Comparison of ENCODE assay signal across 21 mouse cellular contexts in genomic region chr8:115897086-115897485, GRCm38 (mm10).
DNase-seq lines count a peak whose midpoint lies in the region; ATAC-seq and TF ChIP-seq lines count a peak whose summit lies in the region.
"Had no signal": no experiment of that assay in that cellular context is flagged by ENCODE, and none has a peak within 500 bp of the region (broad histone marks: within the 10 kb centered on the region; RNA-seq: fewer than 3 reads in every experiment).

No protein-coding gene starts in this region.

- H3K27me3 ChIP-seq in kidney, adult 2 months (replicated peaks; ENCODE audit: control insufficient read depth, insufficient read depth, low read length) = no peaks in the 10 kb centered on the region
- no peaks in the 10 kb centered on the region for H3K27me3 ChIP-seq in kidney, embryonic 15.5 days
- H3K27me3 ChIP-seq in lung, postnatal 0 days (replicated peaks; ENCODE audit: insufficient read depth, low read length) = no peaks in the 10 kb centered on the region
- H3K27me3 ChIP-seq: embryonic facial prominence, embryonic 12.5 days; forebrain, embryonic 12.5 days; heart, embryonic 15.5 days; hindbrain, embryonic 15.5 days had no signal

- no peak for TF ChIP-seq EP300 in lung, postnatal 0 days (IDR thresholded peaks at IDR 0.05)

- no peak for TF ChIP-seq POLR2A in kidney, adult 2 months (IDR thresholded peaks at IDR 0.05; ENCODE audit: low read depth, low read length)
- TF ChIP-seq POLR2A in lung, adult 2 months (IDR thresholded peaks at IDR 0.05; ENCODE audit: borderline replicate concordance, extremely low read depth, low read depth, low read length) = no peak
- TF ChIP-seq POLR2A in embryonic fibroblast, embryonic 13.5 days (IDR thresholded peaks at IDR 0.05; ENCODE audit: low read depth, low read length) = no peak

- DNase-seq in kidney, adult 2 months = peak; percentile 29
- DNase-seq in kidney, postnatal 14 days = peak; percentile 39
- DNase-seq in kidney, adult 18-20 months = no peak
- no peak for DNase-seq in lung, postnatal 0 days (ENCODE audit: low spot score)
- no peak for DNase-seq in lung, adult 2 months
- no peak for DNase-seq in B cell, adult 2 months
- DNase-seq: adrenal gland, postnatal 14 days; cerebellum, adult 11-12 months; cerebellum, adult 9-10 months; cerebellum, postnatal 25 days; gastrocnemius, postnatal 10 days had no signal

- H3K4me1 ChIP-seq in kidney, adult 2 months (ENCODE audit: control insufficient read depth, insufficient read depth, low read length) = no peaks in the 10 kb centered on the region
- H3K4me1 ChIP-seq in kidney, embryonic 15.5 days = peaks cover 3% of the 10 kb centered on the region; the same call in 1 of the 2 replicates
- no peaks in the 10 kb centered on the region for H3K4me1 ChIP-seq in lung, postnatal 0 days (ENCODE audit: insufficient read depth, low read depth, low read length)
- H3K4me1 ChIP-seq in lung, adult 2 months (ENCODE audit: control insufficient read depth, insufficient read depth, low read length) = no peaks in the 10 kb centered on the region
- no peaks in the 10 kb centered on the region for H3K4me1 ChIP-seq in embryonic fibroblast, embryonic 13.5 days (ENCODE audit: control insufficient read depth, insufficient read depth, low read length)
- H3K4me1 ChIP-seq: embryonic facial prominence, embryonic 12.5 days; forebrain, embryonic 12.5 days; heart, embryonic 15.5 days; hindbrain, embryonic 10.5 days; hindbrain, embryonic 15.5 days had no signal

- H3K4me2 ChIP-seq in kidney, embryonic 15.5 days = no peak overlapping the region
- H3K4me2 ChIP-seq in lung, postnatal 0 days (replicated peaks; ENCODE audit: low read depth, low read length) = no peak overlapping the region
- H3K4me2 ChIP-seq: embryonic facial prominence, embryonic 12.5 days; forebrain, embryonic 12.5 days; heart, embryonic 11.5 days; heart, embryonic 15.5 days; hindbrain, embryonic 15.5 days had no signal

- no peak overlapping the region for H3K27ac ChIP-seq in kidney, adult 2 months (ENCODE audit: insufficient read depth, low read depth, low read length)
- H3K27ac ChIP-seq in kidney, embryonic 15.5 days = no peak overlapping the region
- peak overlapping the region; percentile 14 for H3K27ac ChIP-seq in lung, postnatal 0 days (ENCODE audit: low read length)
- H3K27ac ChIP-seq in embryonic fibroblast, embryonic 13.5 days (ENCODE audit: insufficient read depth, low read length) = peak overlapping the region; percentile 78
- H3K27ac ChIP-seq: embryonic facial prominence, embryonic 12.5 days; forebrain, embryonic 12.5 days; heart, adult 2 months; heart, embryonic 15.5 days; hindbrain, embryonic 10.5 days; hindbrain, embryonic 15.5 days had no signal

- no peak for ATAC-seq in kidney, embryonic 15.5 days (replicated peaks; ENCODE audit: low FRiP score)
- ATAC-seq in lung, postnatal 0 days = no peak
- ATAC-seq: forebrain, embryonic 16.5 days had no signal

- H3K9me3 ChIP-seq in kidney, embryonic 15.5 days (replicated peaks) = no peaks in the 10 kb centered on the region
- no peaks in the 10 kb centered on the region for H3K9me3 ChIP-seq in lung, postnatal 0 days (ENCODE audit: low read length)
- H3K9me3 ChIP-seq: embryonic facial prominence, embryonic 12.5 days; forebrain, embryonic 12.5 days; hindbrain, embryonic 10.5 days; hindbrain, embryonic 15.5 days had no signal

- H3K4me3 ChIP-seq in kidney, adult 2 months (ENCODE audit: insufficient read depth, low read depth, low read length) = no peak overlapping the region
- no peak overlapping the region for H3K4me3 ChIP-seq in kidney, embryonic 15.5 days (replicated peaks)
- H3K4me3 ChIP-seq in lung, postnatal 0 days (ENCODE audit: low read depth, low read length) = no peak overlapping the region
- no peak overlapping the region for H3K4me3 ChIP-seq in lung, adult 2 months (replicated peaks; ENCODE audit: extremely low read depth, low read depth, low read length)
- no peak overlapping the region for H3K4me3 ChIP-seq in embryonic fibroblast, embryonic 13.5 days (ENCODE audit: insufficient read depth, low read length)
- H3K4me3 ChIP-seq: embryonic facial prominence, embryonic 12.5 days; forebrain, embryonic 12.5 days; heart, adult 2 months; heart, embryonic 15.5 days; hindbrain, embryonic 10.5 days; hindbrain, embryonic 15.5 days had no signal

- WGBS in kidney, adult 2 months = 43% methylated on average over 4 of the region's 4 CpGs
- 66% methylated on average over 4 of the region's 4 CpGs for WGBS in kidney, embryonic 15.5 days
- WGBS in lung, postnatal 0 days = 73% methylated on average over 4 of the region's 4 CpGs
- WGBS in lung, adult 2 months = 82% methylated on average over 4 of the region's 4 CpGs

- no peak for TF ChIP-seq CTCF in kidney, adult 2 months (conservative IDR thresholded peaks at IDR 0.05; ENCODE audit: insufficient read depth, insufficient read length, low read depth, low read length)
- no peak for TF ChIP-seq CTCF in lung, postnatal 0 days (IDR thresholded peaks at IDR 0.05)
- no peak for TF ChIP-seq CTCF in lung, adult 2 months (IDR thresholded peaks at IDR 0.05; ENCODE audit: insufficient read depth, low read length)
- no peak for TF ChIP-seq CTCF in embryonic fibroblast, embryonic 13.5 days (IDR thresholded peaks at IDR 0.05; ENCODE audit: borderline replicate concordance, insufficient read depth, low read length)

- H3K36me3 ChIP-seq in kidney, adult 2 months (ENCODE audit: control insufficient read depth, insufficient read depth, low read length) = no peaks in the 10 kb centered on the region
- no peaks in the 10 kb centered on the region for H3K36me3 ChIP-seq in kidney, embryonic 15.5 days
- no peaks in the 10 kb centered on the region for H3K36me3 ChIP-seq in lung, postnatal 0 days (ENCODE audit: insufficient read depth, low read length)
- H3K36me3 ChIP-seq: embryonic facial prominence, embryonic 12.5 days; forebrain, embryonic 12.5 days; heart, embryonic 15.5 days; hindbrain, embryonic 10.5 days; hindbrain, embryonic 15.5 days had no signal

- no peak overlapping the region for H3K9ac ChIP-seq in kidney, embryonic 15.5 days
- H3K9ac ChIP-seq in lung, postnatal 0 days (replicated peaks; ENCODE audit: low read depth) = no peak overlapping the region
- H3K9ac ChIP-seq: embryonic facial prominence, embryonic 12.5 days; forebrain, embryonic 12.5 days; heart, embryonic 15.5 days; hindbrain, embryonic 15.5 days had no signal

Comparison
In these comparisons a context has a peak if more than half of its experiments do, and no peak if none do; other contexts are left out.
1. DNase-seq: peak in kidney, adult 2 months (single experiment) and kidney, postnatal 14 days (single experiment); none in kidney, adult 18-20 months (single experiment), lung, postnatal 0 days (single experiment), lung, adult 2 months (single experiment) and B cell, adult 2 months (0 of 2).
2. H3K27ac ChIP-seq: peak in lung, postnatal 0 days (single experiment) and embryonic fibroblast, embryonic 13.5 days (single experiment); none in kidney, adult 2 months (single experiment) and kidney, embryonic 15.5 days (single experiment).